Mouse (Mus musculus): ENCODE results near the gene Hs3st3b1. TPM values are rescaled to one million over a fixed set of nuclear protein-coding genes. Genes with fewer than 3 reads are reported as not detected.

The Hs3st3b1 gene
- total RNA-seq, 2 experiments from 2014 or later: 0.26 to 0.37 TPM

- DNase-seq (ENCODE audit: low spot score in 2 of 2): no peak
- H3K27ac ChIP-seq: no peak overlapping the region
- TF ChIP-seq CTCF (conservative IDR thresholded peaks at IDR 0.05): no peak
- no peak overlapping the region for H3K4me3 ChIP-seq
Measured at GRCm38 (mm10) chr11:63837526-63837925, 84.6 kb downstream of the Hs3st3b1 start.

Other genes with a start within 250 kb of the Hs3st3b1 start
- 10 to 100 TPM; 23.3 to 24.5 TPM for gene Cox10, start 157.2 kb upstream of the Hs3st3b1 start, total RNA-seq (2021)